Mouse (Mus musculus): ENCODE measurements at regions not wholly inside any gene's neighbourhood (a gene's known extent, or its start where the extent isn't known, plus 50 kb on each side); places are given as distances from the start of the nearest gene placed in this dataset.

DNA sequence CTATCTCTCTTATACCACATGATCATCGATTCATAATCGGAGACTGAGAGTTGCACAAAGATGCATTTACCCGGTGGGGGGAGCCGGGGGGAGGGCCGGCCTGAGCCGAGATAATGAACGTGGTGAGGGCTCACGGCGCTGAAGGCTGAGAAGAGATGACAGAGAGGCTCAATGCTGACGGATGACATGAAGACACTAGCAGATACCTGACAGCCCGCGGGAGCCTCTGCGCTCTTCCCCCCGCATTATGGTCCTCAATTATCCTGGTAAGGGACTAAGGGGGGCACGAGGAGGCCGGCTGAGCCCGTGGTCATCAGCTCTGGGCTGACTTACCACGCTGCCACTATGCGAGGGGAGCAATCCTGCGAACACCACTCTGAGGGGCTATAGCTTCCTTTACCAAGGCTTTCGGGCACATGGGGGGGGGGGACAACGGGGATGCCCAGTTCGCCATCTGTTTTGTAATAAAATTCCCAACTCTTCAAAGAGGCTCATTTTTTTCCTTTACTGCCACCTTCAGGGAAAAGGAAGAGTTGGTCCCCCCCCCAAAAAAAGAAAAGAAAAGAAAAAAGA, 430.3 kb downstream of the Zfp536 start:
- DNase-seq, result peak; percentile 45 to 66

DNA sequence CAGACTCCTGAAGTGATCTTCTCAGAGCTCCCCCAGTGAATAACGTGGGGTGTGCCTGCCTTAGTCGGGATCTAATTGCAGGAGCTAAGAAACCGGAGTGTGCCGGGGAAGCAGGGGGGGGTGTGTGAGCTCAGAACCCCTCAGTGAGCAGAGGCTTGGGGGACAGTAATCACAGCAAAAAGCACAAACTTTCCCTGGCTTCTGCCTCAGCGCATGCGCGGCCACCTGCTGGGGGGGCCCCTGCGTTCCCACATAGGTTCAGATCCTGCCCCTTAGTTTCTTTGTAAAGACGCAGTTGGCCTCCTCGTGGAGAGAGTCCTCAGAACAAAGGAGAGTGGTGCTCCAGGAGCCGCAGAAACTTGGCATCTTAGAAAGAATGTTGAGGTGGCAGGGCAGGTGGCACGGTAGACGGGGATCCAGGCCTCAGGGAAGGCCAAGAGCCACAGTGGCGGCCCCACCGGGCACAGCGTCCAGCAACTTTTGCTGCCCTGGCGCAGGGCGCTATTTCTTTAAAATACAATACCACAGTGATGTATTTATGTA, 429.7 kb downstream of the Zfp536 start:
- peak; percentile 47 to 49 for DNase-seq

DNA sequence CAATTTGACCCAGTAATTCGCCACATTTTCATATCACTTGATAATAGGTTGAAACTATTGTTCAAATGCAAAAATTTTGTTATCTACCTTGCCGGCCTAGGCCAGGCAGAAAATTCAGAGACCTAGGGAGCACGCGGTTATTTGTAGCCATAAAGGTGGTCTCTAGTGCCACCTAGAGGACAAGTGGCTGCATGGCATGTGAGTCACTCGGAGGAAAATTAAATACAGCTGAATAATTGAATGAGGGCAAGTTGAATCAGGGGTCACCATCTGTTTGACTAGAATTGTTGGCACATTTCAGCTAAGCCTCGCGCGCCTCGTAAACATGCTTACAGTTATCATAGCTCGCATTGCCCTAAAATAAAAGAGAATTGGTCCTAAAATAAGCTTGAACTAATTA, 427.4 kb downstream of the Zfp536 start:
- DNase-seq, result peak; percentile 79 to 86

DNA sequence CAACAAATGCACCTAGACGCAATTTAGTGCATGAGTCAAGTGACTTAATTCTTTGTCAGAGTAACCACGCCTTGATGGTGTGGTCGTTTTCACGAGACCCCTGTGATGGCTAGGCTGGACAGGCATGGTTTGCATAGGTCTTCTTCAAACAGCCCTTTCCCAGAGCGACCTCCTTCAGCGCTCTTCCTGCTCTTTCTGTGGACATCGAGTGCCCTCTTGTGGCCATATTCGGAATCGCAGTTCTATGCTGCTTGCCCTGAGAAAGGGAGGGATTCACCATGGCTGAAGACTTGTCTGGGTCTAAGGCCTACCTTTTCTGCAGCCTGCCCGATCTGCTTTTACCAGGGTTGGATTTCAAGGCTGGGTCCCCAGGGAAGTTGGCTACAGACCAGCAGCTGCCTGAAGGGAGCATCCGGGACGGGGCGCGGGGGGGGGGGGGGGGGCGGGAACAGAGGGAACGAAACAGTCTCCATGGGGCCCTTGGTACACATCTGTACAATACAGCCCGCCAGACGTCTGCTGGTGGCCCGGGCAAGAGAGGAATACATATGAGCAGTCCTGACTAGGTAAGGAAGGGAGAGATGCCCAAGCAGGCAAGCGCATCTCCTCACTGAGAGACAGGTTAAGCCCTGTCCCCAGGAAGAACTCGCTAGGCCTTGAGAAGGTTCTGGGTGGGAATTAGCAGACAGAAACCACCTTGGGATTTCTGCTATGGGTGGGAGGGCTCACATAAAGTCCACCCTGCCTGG, 415.6 kb downstream of the Zfp536 start:
- peak; percentile 89 to 92 for DNase-seq

DNA sequence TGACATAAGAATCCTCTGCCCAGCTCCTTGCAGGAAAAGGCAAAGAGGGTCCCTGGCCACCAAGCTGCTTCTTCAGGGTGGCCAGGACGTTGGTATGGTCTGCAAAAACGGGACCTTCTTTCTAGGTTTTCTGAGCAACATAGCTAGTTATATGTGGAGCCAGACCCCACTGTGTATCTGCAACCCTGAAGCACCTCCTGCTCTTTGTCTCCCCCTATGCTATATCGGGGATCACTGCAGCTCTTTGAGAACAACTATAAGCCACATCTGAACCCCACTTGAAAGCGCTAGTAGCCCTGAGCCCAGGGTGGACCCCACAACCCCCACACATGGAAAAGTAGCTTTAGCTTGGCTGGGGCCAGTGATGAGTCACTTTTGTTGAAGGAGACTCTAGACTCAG, 414.9 kb downstream of the Zfp536 start:
- no peak for DNase-seq

- DNase-seq, result no peak
Observed at GRCm38 (mm10) chr7:37359473-37359872, 414.0 kb downstream of the Zfp536 start.

- peak; percentile 40 to 62 for DNase-seq
Observed at GRCm38 (mm10) chr7:37360171-37360570, 413.3 kb downstream of the Zfp536 start.

- no peak for DNase-seq
Observed at GRCm38 (mm10) chr7:37361802-37362441, 411.5 kb downstream of the Zfp536 start.

GRCm38 (mm10) chr7:37362879-37363278, 410.6 kb downstream of the Zfp536 start:
- no peak for DNase-seq

GRCm38 (mm10) chr7:37363629-37364175, 409.7 kb downstream of the Zfp536 start:
- DNase-seq, result no peak

DNA sequence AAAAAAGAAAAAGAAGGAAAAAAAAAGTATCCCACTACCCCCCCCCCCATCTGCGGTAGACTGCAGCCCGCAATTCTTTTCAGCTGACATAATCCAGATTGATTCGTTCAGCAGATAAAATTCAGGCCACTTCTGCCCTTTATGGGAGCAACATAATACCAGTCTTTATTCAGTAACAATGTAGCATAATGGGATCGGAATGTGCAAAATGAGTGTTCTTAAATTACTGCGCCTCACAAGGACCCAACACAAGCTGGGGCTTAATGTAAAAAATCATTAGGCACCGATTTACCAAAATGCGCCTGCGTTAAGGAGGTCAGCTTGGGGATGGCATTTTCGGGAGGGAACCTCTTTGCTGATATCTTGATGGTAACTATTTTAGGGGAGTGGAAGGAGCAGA, 409.2 kb downstream of the Zfp536 start:
- no peak for DNase-seq

DNA sequence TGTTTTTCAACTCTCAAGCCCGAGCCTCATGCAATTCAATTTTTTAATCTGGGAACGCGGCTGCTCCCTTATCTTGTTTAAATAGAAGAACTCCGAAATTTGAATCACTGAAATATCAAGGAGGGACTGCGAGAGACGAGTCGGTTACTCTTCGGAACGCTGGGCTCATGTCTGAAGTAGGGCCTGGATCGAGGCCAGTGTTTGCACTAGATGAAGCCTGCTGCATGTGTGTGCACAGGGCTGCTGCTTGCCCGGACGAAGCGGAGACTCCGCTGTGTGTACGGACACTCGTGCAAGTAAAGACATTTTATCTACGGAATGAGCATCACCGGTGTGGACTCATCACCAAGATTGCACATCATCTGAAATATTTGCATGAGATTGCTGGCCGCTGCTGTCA, 407.4 kb downstream of the Zfp536 start:
- DNase-seq, result no peak

GRCm38 (mm10) chr7:37369698-37370097, 403.7 kb downstream of the Zfp536 start:
- DNase-seq, result peak in 1 of 2 experiments; percentile 53

DNA sequence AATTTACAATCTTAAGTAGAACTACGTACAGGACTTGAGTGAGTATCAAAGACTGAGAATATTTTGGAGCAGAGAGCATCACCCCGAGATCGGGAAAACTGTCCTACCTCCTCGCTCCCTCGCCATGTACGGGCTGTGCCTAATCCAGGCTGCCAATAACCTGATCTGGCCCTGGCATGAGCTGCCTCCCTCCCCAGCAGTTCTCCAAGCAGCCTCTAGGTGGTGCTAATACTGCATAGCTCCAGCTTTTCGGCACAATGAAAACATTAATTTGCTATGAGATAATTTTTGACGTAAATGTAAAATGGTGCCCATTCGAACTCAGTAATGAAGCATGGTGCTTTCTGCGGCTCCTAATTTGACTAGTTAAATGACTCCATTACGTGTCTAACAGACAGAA, 399.6 kb downstream of the Zfp536 start:
- peak; percentile 89 to 91 for DNase-seq

DNA sequence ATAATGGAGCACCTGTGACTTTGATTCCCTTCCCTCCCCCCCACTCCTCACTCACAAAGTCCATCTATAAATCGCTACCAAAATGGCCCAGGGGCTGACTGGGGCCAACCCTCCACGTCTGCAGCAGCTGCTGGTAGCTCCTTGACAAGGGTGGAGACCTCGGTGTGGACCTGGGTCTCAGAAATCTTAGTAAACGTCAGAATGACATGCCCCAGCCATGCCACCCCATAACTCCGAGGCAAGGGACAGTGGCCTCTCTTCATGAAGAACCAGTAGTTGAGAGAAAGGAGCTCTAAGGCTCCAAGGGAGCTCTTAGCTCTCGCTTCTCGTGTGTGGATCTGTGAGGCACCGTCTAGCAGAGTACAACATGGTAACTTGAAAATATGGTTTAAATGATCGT, 398.4 kb downstream of the Zfp536 start:
- DNase-seq, result no peak

DNA sequence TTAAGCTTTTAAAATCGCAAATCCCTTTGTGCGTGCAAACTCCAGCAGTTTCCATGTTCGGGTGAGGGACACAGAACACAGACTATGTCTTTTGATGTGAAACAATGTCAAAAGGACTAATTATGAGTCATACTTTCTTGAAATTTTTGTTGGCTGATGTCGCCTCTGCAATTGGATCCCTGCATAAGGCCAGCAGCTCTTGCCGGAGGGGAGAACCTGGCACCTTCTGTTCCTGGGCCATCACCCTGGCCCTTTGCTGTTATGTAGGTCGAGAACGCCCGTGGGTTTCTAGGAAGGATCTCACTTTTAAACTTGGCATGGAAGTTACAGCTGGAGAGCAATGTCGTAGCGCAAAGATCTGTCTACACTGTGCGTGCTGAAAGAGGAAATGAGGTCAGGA, 397.9 kb downstream of the Zfp536 start:
- peak in 1 of 2 experiments; percentile 43 for DNase-seq

GRCm38 (mm10) chr7:37376207-37376606, 397.2 kb downstream of the Zfp536 start:
- DNase-seq, result no peak

DNA sequence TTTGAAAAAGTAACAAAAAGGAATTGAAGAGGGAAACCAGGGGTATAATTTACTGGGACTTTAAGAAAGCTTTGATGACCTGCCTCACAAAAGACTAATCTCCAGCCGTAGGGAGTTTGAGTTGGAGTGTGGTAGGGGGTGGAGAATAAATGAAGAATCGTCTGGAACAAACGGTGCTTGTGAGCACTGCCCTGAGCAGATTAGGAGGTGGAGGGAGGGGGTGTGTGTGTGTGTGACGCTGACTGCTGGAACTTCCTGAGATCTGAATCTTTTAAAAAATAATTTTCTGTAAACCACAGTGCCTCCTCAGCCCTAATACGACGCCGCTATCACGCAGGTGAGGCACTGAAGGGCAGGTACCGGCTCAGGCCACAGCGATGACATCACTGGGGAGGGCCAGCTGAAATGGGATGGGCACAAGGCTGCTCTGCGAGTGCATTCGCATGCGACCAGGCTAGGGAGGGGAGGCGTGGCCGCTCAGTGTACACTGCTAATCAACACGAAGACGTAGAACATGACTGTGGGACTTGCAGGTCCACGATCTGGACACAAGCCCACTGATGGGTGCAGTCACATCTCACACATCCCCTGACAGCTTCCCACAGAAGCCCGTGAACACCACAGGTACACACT, 395.4 kb downstream of the Zfp536 start:
- DNase-seq, result no peak

GRCm38 (mm10) chr7:37387871-37388270, 385.6 kb downstream of the Zfp536 start:
- DNase-seq, result peak; percentile 62 to 67

GRCm38 (mm10) chr7:37388843-37389702, 384.4 kb downstream of the Zfp536 start:
- DNase-seq, result peak; percentile 66 to 75

DNA sequence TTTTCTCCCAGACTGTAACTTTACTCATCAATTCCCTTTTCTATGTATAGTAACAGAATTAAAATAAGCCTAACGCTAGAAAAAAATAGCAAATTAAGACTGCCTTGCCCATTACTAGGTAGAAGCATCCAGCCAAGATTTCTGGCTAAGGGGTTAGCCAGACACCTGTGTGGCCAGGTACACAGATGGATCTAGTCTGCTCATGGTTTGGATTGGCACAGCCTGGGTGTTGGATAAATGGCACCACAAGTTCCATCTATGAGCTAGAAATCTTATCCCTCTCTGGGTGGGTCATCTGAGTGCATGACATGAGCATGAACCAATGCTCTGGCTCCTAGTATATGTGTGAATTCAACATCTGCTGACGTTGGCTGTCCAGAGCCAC, 383.7 kb downstream of the Zfp536 start:
- no peak for DNase-seq

GRCm38 (mm10) chr7:37390271-37390670, 383.2 kb downstream of the Zfp536 start:
- no peak for DNase-seq

Measured in cerebellum, adult 18-20 months (tissue).